Mouse (Mus musculus) bone marrow, adult 2 months (tissue): ENCODE measurements around the gene Hesx1.

Source experiments
- CTCF ChIP-seq: fragments of 200-500 bp; IDR thresholded peaks from 2 replicates; pipeline ENCODE4 v1.5.1; 2011; ENCODE audit warnings: low read length, control low read depth; ENCODE audit not compliant: control insufficient read depth, insufficient read depth
- POLR2A ChIP-seq: fragments of 200-500 bp; IDR thresholded peaks from 2 replicates; pipeline ENCODE4 v1.6.1; 2011; ENCODE audit warnings: low read depth, mild to moderate bottlenecking, control low read depth, low read length, borderline replicate concordance; ENCODE audit not compliant: control insufficient read depth

- TF ChIP-seq POLR2A = no peak
- TF ChIP-seq CTCF = peak; percentile 14; the same call in 1 of the 2 replicates
Observed at GRCm38 (mm10) chr14:26994211-26994741, at the start of gene Hesx1.
